Mouse (Mus musculus) embryonic facial prominence, embryonic 14.5 days (tissue): ENCODE data around the gene Coro7. TPM values are rescaled to one million over a fixed set of nuclear protein-coding genes. Genes with fewer than 3 reads are reported as not detected.

ENCODE experiments used
- ATAC-seq: fragments of 200-750 bp; cut with Nextera tagmentation; 2 replicates; pipeline ENCODE4 v1.8.0; 2017; ENCODE audit warnings: low read depth, moderate number of reproducible peaks, moderate TSS enrichment
- DNase-seq: peaks from one replicate; pipeline ENCODE4 v3.0.0-alpha.2; 2015; ENCODE audit warnings: low spot score
- H3K27ac ChIP-seq: fragments of 300-500 bp; sonication (generic); replicated peaks from 2 replicates; pipeline ENCODE4 v1.5.1; 2014; ENCODE audit warnings: low read depth, mild to moderate bottlenecking, low read length, moderate library complexity
- H3K27me3 ChIP-seq: fragments of 300-500 bp; sonication (generic); replicated peaks from 2 replicates; pipeline ENCODE4 v1.6.1; 2014; ENCODE audit warnings: low read length; ENCODE audit not compliant: control insufficient read depth, insufficient read depth
- H3K36me3 ChIP-seq: fragments of 300-500 bp; sonication (generic); 2 replicates; pipeline ENCODE4 v1.6.1; 2014; ENCODE audit warnings: low read length, mixed read lengths; ENCODE audit not compliant: control insufficient read depth, insufficient read depth
- H3K4me1 ChIP-seq: fragments of 300-500 bp; sonication (generic); 2 replicates; pipeline ENCODE4 v1.6.1; 2014; ENCODE audit warnings: antibody characterized with exemption, low read length; ENCODE audit not compliant: control insufficient read depth, insufficient read depth
- H3K4me2 ChIP-seq: fragments of 300-500 bp; sonication (generic); 2 replicates; pipeline ENCODE4 v1.6.1; 2014; ENCODE audit warnings: low read depth, mild to moderate bottlenecking, low read length, moderate library complexity, mixed read lengths
- H3K4me3 ChIP-seq: fragments of 300-500 bp; sonication (generic); 2 replicates; pipeline ENCODE4 v1.5.1; 2014; ENCODE audit warnings: low read depth, mild to moderate bottlenecking, low read length
- H3K9ac ChIP-seq: fragments of 300-500 bp; sonication (generic); 2 replicates; pipeline ENCODE4 v1.6.1; 2014; ENCODE audit warnings: low read depth, mild to moderate bottlenecking, low read length, moderate library complexity, mixed read lengths
- H3K9me3 ChIP-seq: fragments of 300-500 bp; sonication (generic); 2 replicates; pipeline ENCODE4 v1.6.1; 2016; ENCODE audit warnings: low read length; ENCODE audit not compliant: control insufficient read depth
- WGBS: fragments of 180-500 bp; shearing (Covaris S2); extraction: QIAGEN DNeasy Blood & Tissue Kit; methylation state at CpG from one replicate; pipeline ENCODE4 v1.1.7; 2014; 5-methylcytosine and 5-hydroxymethylcytosine counted together
- polyA plus RNA-seq: library from polyadenylated mRNA; unstranded; fragments of >200 nt; fragmentation: Nextera tagmentation; extraction: Ambion mirVana; gene quantifications from 2 replicates; pipeline ENCODE4 v1.2.1, GENCODE M21; 2014

Coro7 gene
- polyA plus RNA-seq, 1 experiment from 2014 or later = 11.5 TPM

- Histone ChIP-seq H3K27me3 (no peaks in the 10 kb centered on the region), H3K9me3 (no peaks in the 10 kb centered on the region), H3K4me2 (peak overlapping the region; percentile 27; the same call in 1 of the 2 replicates), H3K4me3 (no peak overlapping the region), H3K27ac (peak overlapping the region; percentile 77; the same call in 1 of the 2 replicates), H3K36me3 (no peaks in the 10 kb centered on the region), H3K9ac (peak overlapping the region; percentile 45), H3K4me1 (peaks cover 77% of the 10 kb centered on the region)
- DNase-seq = no peak
- peak; percentile 50; the same call in 1 of the 2 replicates for ATAC-seq
- 10% methylated on average over 7 of the region's 7 CpGs for WGBS
Observed at GRCm38 (mm10) chr16:4602766-4603452, 76.7 kb downstream of the Coro7 start.

- no peaks in the 10 kb centered on the region for H3K27me3 ChIP-seq
- H3K36me3 ChIP-seq = no peaks in the 10 kb centered on the region
- 36% methylated on average over 3 of the region's 3 CpGs for WGBS
- no peak overlapping the region for H3K4me2 ChIP-seq
- H3K4me1 ChIP-seq = peaks cover 82% of the 10 kb centered on the region
- no peak for ATAC-seq
- no peak for DNase-seq
- no peak overlapping the region for H3K4me3 ChIP-seq
- no peak overlapping the region for H3K9ac ChIP-seq
- no peaks in the 10 kb centered on the region for H3K9me3 ChIP-seq
- H3K27ac ChIP-seq = peak overlapping the region; percentile 77; the same call in 1 of the 2 replicates
Observed at GRCm38 (mm10) chr16:4602189-4602588, 77.4 kb downstream of the Coro7 start.

GRCm38 (mm10) chr16:4600701-4601310, 78.8 kb downstream of the Coro7 start:
- Histone ChIP-seq H3K27ac (no peak overlapping the region; the same call in 1 of the 2 replicates), H3K9me3 (no peaks in the 10 kb centered on the region), H3K9ac (no peak overlapping the region), H3K27me3 (no peaks in the 10 kb centered on the region), H3K4me2 (no peak overlapping the region), H3K4me3 (no peak overlapping the region), H3K36me3 (no peaks in the 10 kb centered on the region), H3K4me1 (peaks cover 82% of the 10 kb centered on the region)
- WGBS = 76% methylated on average over 9 of the region's 9 CpGs
- DNase-seq (no peak), ATAC-seq (no peak)

- Histone ChIP-seq H3K9me3 (no peaks in the 10 kb centered on the region), H3K4me1 (peaks cover 73% of the 10 kb centered on the region), H3K9ac (0 out of 2 replicates have a peak overlapping the region, but pooled peaks have one; percentile 5), H3K4me3 (no peak overlapping the region), H3K4me2 (no peak overlapping the region), H3K36me3 (no peaks in the 10 kb centered on the region), H3K27ac (no peak overlapping the region), H3K27me3 (no peaks in the 10 kb centered on the region)
- WGBS = 78% methylated on average over 3 of the region's 3 CpGs
- ATAC-seq = no peak
- no peak for DNase-seq
Observed at GRCm38 (mm10) chr16:4599616-4600015, 80.0 kb downstream of the Coro7 start.

GRCm38 (mm10) chr16:4598891-4599543, 80.6 kb downstream of the Coro7 start:
- no peaks in the 10 kb centered on the region for H3K9me3 ChIP-seq
- peaks cover 67% of the 10 kb centered on the region for H3K4me1 ChIP-seq
- DNase-seq = no peak
- H3K9ac ChIP-seq = peak overlapping the region; percentile 48
- no peaks in the 10 kb centered on the region for H3K27me3 ChIP-seq
- WGBS = 19% methylated on average over 6 of the region's 6 CpGs
- no peak overlapping the region for H3K4me3 ChIP-seq
- H3K4me2 ChIP-seq = no peak overlapping the region; the same call in 1 of the 2 replicates
- no peaks in the 10 kb centered on the region for H3K36me3 ChIP-seq
- H3K27ac ChIP-seq = no peak overlapping the region
- ATAC-seq = no peak

- WGBS = 62% methylated on average over 5 of the region's 5 CpGs
- no peaks in the 10 kb centered on the region for H3K36me3 ChIP-seq
- H3K4me3 ChIP-seq = no peak overlapping the region
- peaks cover 61% of the 10 kb centered on the region for H3K4me1 ChIP-seq
- ATAC-seq = no peak
- no peak for DNase-seq
- H3K9ac ChIP-seq = peak overlapping the region; percentile 90
- peak overlapping the region; percentile 96 for H3K4me2 ChIP-seq
- H3K27ac ChIP-seq = no peak overlapping the region; the same call in 1 of the 2 replicates
- no peaks in the 10 kb centered on the region for H3K27me3 ChIP-seq
- no peaks in the 10 kb centered on the region for H3K9me3 ChIP-seq
Observed at GRCm38 (mm10) chr16:4598041-4598440, 81.5 kb downstream of the Coro7 start.

- H3K36me3 ChIP-seq = no peaks in the 10 kb centered on the region
- H3K27ac ChIP-seq = peak overlapping the region; percentile 95
- peaks cover 60% of the 10 kb centered on the region for H3K4me1 ChIP-seq
- H3K4me3 ChIP-seq = peak overlapping the region; percentile 73
- DNase-seq = peak; percentile 72
- no peaks in the 10 kb centered on the region for H3K9me3 ChIP-seq
- H3K4me2 ChIP-seq = peak overlapping the region; percentile 96
- ATAC-seq = no peak
- H3K9ac ChIP-seq = peak overlapping the region; percentile 90
- 40% methylated on average over 3 of the region's 7 CpGs for WGBS
- H3K27me3 ChIP-seq = no peaks in the 10 kb centered on the region
Observed at GRCm38 (mm10) chr16:4597296-4597695, 82.3 kb downstream of the Coro7 start.

- Histone ChIP-seq H3K9me3 (no peaks in the 10 kb centered on the region), H3K4me2 (peak overlapping the region; percentile 96), H3K4me1 (peaks cover 57% of the 10 kb centered on the region), H3K27ac (peak overlapping the region; percentile 95), H3K27me3 (no peaks in the 10 kb centered on the region), H3K36me3 (peaks cover 4% of the 10 kb centered on the region; the same call in 1 of the 2 replicates), H3K9ac (peak overlapping the region; percentile 90), H3K4me3 (peak overlapping the region; percentile 73)
- DNase-seq (no peak), ATAC-seq (no peak)
- WGBS = 24% methylated on average over 2 of the region's 2 CpGs
Observed at GRCm38 (mm10) chr16:4596836-4597235, 82.7 kb downstream of the Coro7 start.
